Mouse (Mus musculus): ENCODE results near the gene Atp6v0e. TPM values are rescaled to one million over a fixed set of nuclear protein-coding genes. Genes with fewer than 3 reads are reported as not detected.

Atp6v0e gene
- polyA plus RNA-seq, 1 experiment from 2014 or later = 382 TPM

- Histone ChIP-seq H3K27ac (ENCODE audit: low read length) (no peak overlapping the region), H3K4me3 (ENCODE audit: low read depth, low read length) (no peak overlapping the region), H3K9ac (replicated peaks; ENCODE audit: low read depth) (no peak overlapping the region), H3K4me2 (replicated peaks; ENCODE audit: low read depth, low read length) (no peak overlapping the region), H3K9me3 (ENCODE audit: low read length) (no peaks in the 10 kb centered on the region), H3K27me3 (replicated peaks; ENCODE audit: insufficient read depth, low read length) (no peaks in the 10 kb centered on the region), H3K4me1 (ENCODE audit: insufficient read depth, low read depth, low read length) (no peaks in the 10 kb centered on the region), H3K36me3 (ENCODE audit: insufficient read depth, low read length) (0 out of 2 replicates have a peak, but pooled peaks cover 4% of the 10 kb centered on the region)
- ATAC-seq = no peak
- WGBS = 64% methylated on average over 4 of the region's 4 CpGs
- no peak for TF ChIP-seq CTCF (IDR thresholded peaks at IDR 0.05)
- no peak for TF ChIP-seq EP300 (IDR thresholded peaks at IDR 0.05)
- DNase-seq (ENCODE audit: low spot score) = no peak
These were observed 40.6 kb downstream of the Atp6v0e start for GRCm38 (mm10) chr17:26703671-26704070.

- H3K4me2 ChIP-seq (replicated peaks; ENCODE audit: low read depth, low read length) = no peak overlapping the region
- TF ChIP-seq EP300 (IDR thresholded peaks at IDR 0.05) = no peak
- no peak for TF ChIP-seq CTCF (IDR thresholded peaks at IDR 0.05)
- no peaks in the 10 kb centered on the region for H3K9me3 ChIP-seq (ENCODE audit: low read length)
- H3K9ac ChIP-seq (replicated peaks; ENCODE audit: low read depth) = no peak overlapping the region
- no peak overlapping the region for H3K27ac ChIP-seq (ENCODE audit: low read length)
- no peaks in the 10 kb centered on the region for H3K4me1 ChIP-seq (ENCODE audit: insufficient read depth, low read depth, low read length)
- no peaks in the 10 kb centered on the region for H3K27me3 ChIP-seq (replicated peaks; ENCODE audit: insufficient read depth, low read length)
- ATAC-seq = no peak
- H3K4me3 ChIP-seq (ENCODE audit: low read depth, low read length) = no peak overlapping the region
- no peaks in the 10 kb centered on the region for H3K36me3 ChIP-seq (ENCODE audit: insufficient read depth, low read length)
- 61% methylated on average over 11 of the region's 11 CpGs for WGBS
- DNase-seq (ENCODE audit: low spot score) = no peak
These were observed 42.7 kb downstream of the Atp6v0e start for GRCm38 (mm10) chr17:26705463-26706359.

GRCm38 (mm10) chr17:26707066-26707465 lies 44.0 kb downstream of the Atp6v0e start:
- ATAC-seq (no peak), DNase-seq (ENCODE audit: low spot score) (no peak)
- no peak for TF ChIP-seq CTCF (IDR thresholded peaks at IDR 0.05)
- TF ChIP-seq EP300 (IDR thresholded peaks at IDR 0.05) = no peak
- Histone ChIP-seq H3K27ac (ENCODE audit: low read length) (no peak overlapping the region), H3K9ac (replicated peaks; ENCODE audit: low read depth) (no peak overlapping the region), H3K4me2 (replicated peaks; ENCODE audit: low read depth, low read length) (no peak overlapping the region), H3K27me3 (replicated peaks; ENCODE audit: insufficient read depth, low read length) (no peaks in the 10 kb centered on the region), H3K4me1 (ENCODE audit: insufficient read depth, low read depth, low read length) (no peaks in the 10 kb centered on the region), H3K36me3 (ENCODE audit: insufficient read depth, low read length) (no peaks in the 10 kb centered on the region), H3K4me3 (ENCODE audit: low read depth, low read length) (no peak overlapping the region), H3K9me3 (ENCODE audit: low read length) (no peaks in the 10 kb centered on the region)
- WGBS = 55% methylated on average over 7 of the region's 7 CpGs

GRCm38 (mm10) chr17:26708499-26708898 lies 45.5 kb downstream of the Atp6v0e start:
- Histone ChIP-seq H3K4me2 (replicated peaks; ENCODE audit: low read depth, low read length) (no peak overlapping the region), H3K9ac (replicated peaks; ENCODE audit: low read depth) (no peak overlapping the region), H3K27ac (ENCODE audit: low read length) (no peak overlapping the region), H3K9me3 (ENCODE audit: low read length) (no peaks in the 10 kb centered on the region), H3K4me3 (ENCODE audit: low read depth, low read length) (no peak overlapping the region), H3K4me1 (ENCODE audit: insufficient read depth, low read depth, low read length) (no peaks in the 10 kb centered on the region), H3K27me3 (replicated peaks; ENCODE audit: insufficient read depth, low read length) (no peaks in the 10 kb centered on the region), H3K36me3 (ENCODE audit: insufficient read depth, low read length) (no peaks in the 10 kb centered on the region)
- no peak for DNase-seq (ENCODE audit: low spot score)
- TF ChIP-seq EP300 (IDR thresholded peaks at IDR 0.05) (no peak), CTCF (IDR thresholded peaks at IDR 0.05) (no peak)
- ATAC-seq = no peak

- ATAC-seq (no peak), DNase-seq (ENCODE audit: low spot score) (no peak)
- Histone ChIP-seq H3K4me2 (replicated peaks; ENCODE audit: low read depth, low read length) (no peak overlapping the region), H3K27ac (ENCODE audit: low read length) (no peak overlapping the region), H3K9me3 (ENCODE audit: low read length) (no peaks in the 10 kb centered on the region), H3K9ac (replicated peaks; ENCODE audit: low read depth) (no peak overlapping the region), H3K27me3 (replicated peaks; ENCODE audit: insufficient read depth, low read length) (no peaks in the 10 kb centered on the region), H3K36me3 (ENCODE audit: insufficient read depth, low read length) (no peaks in the 10 kb centered on the region), H3K4me1 (ENCODE audit: insufficient read depth, low read depth, low read length) (no peaks in the 10 kb centered on the region), H3K4me3 (ENCODE audit: low read depth, low read length) (no peak overlapping the region)
- no peak for TF ChIP-seq EP300 (IDR thresholded peaks at IDR 0.05)
- no peak for TF ChIP-seq CTCF (IDR thresholded peaks at IDR 0.05)
- WGBS = 56% methylated on average over 9 of the region's 9 CpGs
These were observed 46.1 kb downstream of the Atp6v0e start for GRCm38 (mm10) chr17:26708993-26709590.

- TF ChIP-seq EP300 (IDR thresholded peaks at IDR 0.05) = no peak
- Histone ChIP-seq H3K4me1 (ENCODE audit: insufficient read depth, low read depth, low read length) (no peaks in the 10 kb centered on the region), H3K27me3 (replicated peaks; ENCODE audit: insufficient read depth, low read length) (no peaks in the 10 kb centered on the region), H3K9me3 (ENCODE audit: low read length) (no peaks in the 10 kb centered on the region), H3K4me3 (ENCODE audit: low read depth, low read length) (no peak overlapping the region), H3K9ac (replicated peaks; ENCODE audit: low read depth) (no peak overlapping the region), H3K36me3 (ENCODE audit: insufficient read depth, low read length) (no peaks in the 10 kb centered on the region), H3K27ac (ENCODE audit: low read length) (no peak overlapping the region), H3K4me2 (replicated peaks; ENCODE audit: low read depth, low read length) (no peak overlapping the region)
- WGBS = 31% methylated on average over 6 of the region's 6 CpGs
- no peak for ATAC-seq
- DNase-seq (ENCODE audit: low spot score) = no peak
These were observed 47.0 kb downstream of the Atp6v0e start for GRCm38 (mm10) chr17:26710049-26710448.

Measured in lung, postnatal 0 days (tissue).